Mouse (Mus musculus) stomach, embryonic 16.5 days (tissue): Measurements from ENCODE around the gene Trex1. TPM values are rescaled to one million over a fixed set of nuclear protein-coding genes. Genes with fewer than 3 reads are reported as not detected.

ENCODE experiments used
- ATAC-seq: fragments of 200-750 bp; cut with Nextera tagmentation; 2 replicates; pipeline ENCODE4 v1.8.0; 2017; ENCODE audit warnings: moderate number of reproducible peaks, moderate TSS enrichment; ENCODE audit not compliant: insufficient read depth, low FRiP score
- H3K27ac ChIP-seq: fragments of 300-500 bp; sonication (generic); 2 replicates; pipeline ENCODE4 v1.5.1; 2014; ENCODE audit warnings: low read length
- H3K27me3 ChIP-seq: fragments of 300-500 bp; sonication (generic); 2 replicates; pipeline ENCODE4 v1.6.1; 2014; ENCODE audit warnings: low read length, control low read depth, mixed read lengths; ENCODE audit not compliant: control insufficient read depth, insufficient read depth
- H3K36me3 ChIP-seq: fragments of 300-500 bp; sonication (generic); 2 replicates; pipeline ENCODE4 v1.6.1; 2014; ENCODE audit warnings: low read length; ENCODE audit not compliant: control insufficient read depth, insufficient read depth
- H3K4me1 ChIP-seq: fragments of 300-500 bp; sonication (generic); 2 replicates; pipeline ENCODE4 v1.6.1; 2014; ENCODE audit warnings: low read length, control low read depth, mixed read lengths; ENCODE audit not compliant: control insufficient read depth, insufficient read depth
- H3K4me2 ChIP-seq: fragments of 300-500 bp; sonication (generic); 2 replicates; pipeline ENCODE4 v1.6.1; 2014; ENCODE audit warnings: low read depth, low read length, mixed read lengths
- H3K4me3 ChIP-seq: fragments of 300-500 bp; sonication (generic); replicated peaks from 2 replicates; pipeline ENCODE4 v1.5.1; 2014; ENCODE audit warnings: mild to moderate bottlenecking, low read length
- H3K9ac ChIP-seq: fragments of 300-500 bp; sonication (generic); 2 replicates; pipeline ENCODE4 v1.6.1; 2014; ENCODE audit warnings: low read length
- H3K9me3 ChIP-seq: fragments of 300-500 bp; sonication (generic); replicated peaks from 2 replicates; pipeline ENCODE4 v1.6.1; 2016; ENCODE audit warnings: low read length, control low read depth; ENCODE audit not compliant: control insufficient read depth
- WGBS: fragments of 180-500 bp; shearing (Covaris S2); extraction: QIAGEN DNeasy Blood & Tissue Kit; methylation state at CpG from one replicate; pipeline ENCODE4 v1.1.7; 2014; 5-methylcytosine and 5-hydroxymethylcytosine counted together
- polyA plus RNA-seq: library from polyadenylated mRNA; unstranded; fragments of >200 nt; fragmentation: Nextera tagmentation; extraction: Ambion mirVana; gene quantifications from 2 replicates; pipeline ENCODE4 v1.2.1, GENCODE M21; 2015

Gene Trex1
- 13.7 and 15.7 TPM in 2 replicates for polyA plus RNA-seq

DNA sequence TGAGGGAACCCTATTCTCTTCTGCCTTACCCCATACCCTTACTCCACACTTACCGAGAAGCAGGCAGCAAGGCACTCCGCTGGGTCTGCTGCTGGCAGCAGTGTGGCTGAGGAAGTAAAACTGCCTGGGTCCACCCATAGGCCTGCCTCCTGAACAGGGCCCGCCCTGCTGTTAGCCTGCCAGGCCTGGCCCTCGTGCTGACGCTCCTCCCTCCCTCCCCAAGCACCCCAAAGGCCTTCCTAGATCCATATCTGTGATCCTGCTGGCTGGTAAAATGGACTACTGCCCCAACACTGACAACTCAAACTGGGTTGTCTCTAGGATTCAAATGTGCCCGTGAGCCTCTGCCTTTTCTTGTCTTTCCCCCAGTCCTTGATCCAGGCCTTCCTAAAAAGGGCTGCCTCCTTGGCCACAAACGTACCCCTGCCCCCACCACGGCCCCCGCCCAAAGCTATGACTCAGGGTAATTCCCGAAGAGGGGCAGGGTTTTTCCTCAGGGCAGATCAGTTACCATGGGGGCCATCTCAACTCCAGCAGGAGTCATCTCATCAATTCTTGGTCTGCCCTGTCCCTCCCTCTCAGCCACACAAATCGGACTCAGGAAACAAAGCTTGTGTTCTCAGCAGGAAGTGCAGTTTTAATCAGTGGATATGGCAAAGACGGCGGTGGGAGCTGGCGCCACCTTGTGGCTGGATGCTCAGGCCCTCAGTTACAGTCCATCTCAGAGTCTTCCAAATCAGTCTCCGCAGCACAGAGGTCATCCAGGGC is at the start of gene Trex1:
Gene Trex1 (minus strand): TSS at position 599 of the 768 bp plus-strand sequence.
- WGBS, result 8% methylated on average over 15 of the region's 15 CpGs
- Histone ChIP-seq H3K4me3 (peak within 1 kb of the TSS; percentile 43), H3K9ac (peak within 1 kb of the TSS; percentile 67), H3K27ac (peak within 1 kb of the TSS; percentile 95), H3K4me1 (peaks cover 18% of the 10 kb centered on the region), H3K36me3 (no peaks in the 10 kb centered on the region; the same call in 1 of the 2 replicates), H3K27me3 (no peaks in the 10 kb centered on the region), H3K4me2 (peak within 1 kb of the TSS; percentile 71), H3K9me3 (no peaks in the 10 kb centered on the region)
- ATAC-seq, result peak; percentile 92

DNA sequence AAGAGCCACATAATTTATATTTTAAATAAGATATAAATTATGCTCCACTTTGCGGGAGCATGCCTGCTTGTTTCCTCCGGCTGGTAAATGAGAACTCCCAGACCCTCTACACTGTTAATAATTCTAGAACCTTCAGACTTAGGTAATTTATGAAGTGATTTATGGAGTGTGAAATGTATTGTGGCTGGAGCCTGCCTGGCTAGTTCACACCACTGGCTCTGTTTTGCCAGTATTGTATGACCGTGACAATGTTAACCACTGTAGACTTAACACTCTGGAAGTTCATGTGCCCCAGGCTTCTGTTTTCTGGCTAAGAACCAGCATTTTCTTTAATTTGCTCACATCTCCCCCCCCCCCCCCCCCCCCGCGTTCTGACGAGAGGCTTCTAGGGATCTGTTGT is 47.8 kb upstream of the Trex1 start:
- Histone ChIP-seq H3K27me3 (no peaks in the 10 kb centered on the region), H3K4me1 (no peaks in the 10 kb centered on the region), H3K36me3 (0 out of 2 replicates have a peak, but pooled peaks cover 9% of the 10 kb centered on the region), H3K9ac (no peak overlapping the region), H3K4me2 (no peak overlapping the region), H3K27ac (no peak overlapping the region), H3K4me3 (no peak overlapping the region), H3K9me3 (no peaks in the 10 kb centered on the region)
- WGBS, result 65% methylated on average over 5 of the region's 6 CpGs
- no peak for ATAC-seq

DNA sequence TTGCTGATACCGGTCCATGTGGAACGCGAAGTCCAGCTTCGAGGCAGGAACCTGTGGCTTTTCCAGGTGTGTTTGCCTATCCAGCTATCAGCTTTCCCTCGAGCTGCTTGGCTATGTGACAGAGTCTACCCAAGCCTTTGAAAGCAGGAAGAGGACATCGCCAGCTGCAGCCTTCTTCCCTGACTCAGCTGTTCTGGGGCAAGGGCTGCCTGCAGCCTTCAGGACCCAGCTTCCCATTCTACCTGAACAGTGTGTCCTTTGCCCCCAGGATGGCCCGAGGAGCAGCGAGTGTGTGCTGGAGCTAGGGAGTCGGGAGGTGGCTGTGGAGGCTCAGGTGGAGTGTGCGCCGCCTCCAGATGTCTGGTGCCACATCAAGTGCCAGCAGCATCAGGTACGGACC is 46.1 kb upstream of the Trex1 start:
- H3K27me3 ChIP-seq, result no peaks in the 10 kb centered on the region
- H3K4me1 ChIP-seq, result no peaks in the 10 kb centered on the region
- 86% methylated on average over 12 of the region's 12 CpGs for WGBS
- H3K4me3 ChIP-seq, result no peak overlapping the region
- H3K36me3 ChIP-seq, result 0 out of 2 replicates have a peak, but pooled peaks cover 6% of the 10 kb centered on the region
- H3K9me3 ChIP-seq, result no peaks in the 10 kb centered on the region
- no peak overlapping the region for H3K9ac ChIP-seq
- no peak overlapping the region for H3K27ac ChIP-seq
- H3K4me2 ChIP-seq, result no peak overlapping the region
- ATAC-seq, result no peak

DNA sequence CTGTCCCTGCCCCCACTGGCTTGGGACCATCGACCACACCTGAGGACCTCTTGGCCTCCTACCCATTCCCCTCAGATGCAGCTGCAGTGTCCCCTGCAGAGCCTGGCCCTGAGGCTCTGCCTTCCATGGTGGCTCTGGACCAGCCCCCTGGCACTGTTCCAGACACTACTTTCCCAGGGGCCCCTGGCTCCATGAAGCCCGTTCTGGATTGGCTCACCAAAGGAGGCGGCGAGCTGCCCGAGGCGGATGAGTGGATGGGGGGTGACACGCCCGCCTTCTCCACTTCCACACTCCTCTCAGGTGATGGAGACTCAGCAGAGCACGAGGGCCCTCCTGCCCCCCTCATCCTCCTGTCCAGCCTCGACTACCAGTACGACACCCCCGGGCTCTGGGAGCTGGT is 45.5 kb upstream of the Trex1 start:
- Histone ChIP-seq H3K27me3 (no peaks in the 10 kb centered on the region), H3K9ac (no peak overlapping the region), H3K4me2 (no peak overlapping the region), H3K27ac (no peak overlapping the region), H3K4me1 (no peaks in the 10 kb centered on the region), H3K36me3 (0 out of 2 replicates have a peak, but pooled peaks cover 6% of the 10 kb centered on the region), H3K4me3 (no peak overlapping the region), H3K9me3 (no peaks in the 10 kb centered on the region)
- no peak for ATAC-seq
- WGBS, result 73% methylated on average over 12 of the region's 12 CpGs

DNA sequence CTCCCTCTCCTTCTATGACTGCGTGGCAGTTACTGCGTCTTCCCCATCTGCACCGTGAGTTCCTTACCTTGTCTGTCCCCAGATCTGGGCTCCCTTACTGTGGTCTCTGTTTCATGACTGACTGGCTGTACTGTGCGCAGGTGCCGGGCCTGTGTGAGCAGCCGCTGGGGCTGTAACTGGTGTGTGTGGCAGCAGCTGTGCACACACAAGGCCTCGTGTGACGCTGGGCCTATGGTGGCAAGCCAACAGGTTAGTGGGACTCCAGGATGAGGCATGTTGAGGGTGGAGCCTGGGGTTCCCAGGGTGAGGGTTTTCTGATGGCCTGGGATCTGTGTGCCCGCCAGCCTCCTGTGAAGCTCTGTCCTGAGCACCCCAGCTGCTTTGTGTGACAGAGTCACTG is 44.5 kb upstream of the Trex1 start:
- Histone ChIP-seq H3K27me3 (no peaks in the 10 kb centered on the region), H3K4me3 (no peak overlapping the region), H3K4me1 (peaks cover 6% of the 10 kb centered on the region), H3K4me2 (no peak overlapping the region), H3K9me3 (no peaks in the 10 kb centered on the region), H3K9ac (no peak overlapping the region), H3K36me3 (0 out of 2 replicates have a peak, but pooled peaks cover 6% of the 10 kb centered on the region), H3K27ac (no peak overlapping the region)
- no peak for ATAC-seq
- WGBS, result 90% methylated on average over 9 of the region's 9 CpGs

DNA sequence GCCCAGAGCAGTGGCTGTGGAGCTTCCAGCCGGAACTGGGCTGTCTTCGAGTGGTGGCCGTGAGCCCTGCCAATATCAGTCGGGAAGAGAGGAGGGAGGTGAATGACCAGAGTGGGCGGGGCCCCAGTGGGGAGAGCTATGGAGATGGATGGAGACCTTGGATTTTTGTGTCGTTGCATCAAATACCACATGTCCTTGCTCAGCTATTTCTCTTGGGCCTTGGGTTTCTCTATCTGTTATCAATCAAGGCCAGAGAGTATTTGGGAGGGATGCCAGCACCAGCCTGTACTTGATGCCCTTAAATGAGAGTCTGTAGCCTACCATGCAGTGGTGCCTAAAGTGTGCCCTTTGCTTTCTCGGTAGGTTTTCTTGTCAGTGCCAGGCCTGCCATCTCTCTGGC is 43.7 kb upstream of the Trex1 start:
- Histone ChIP-seq H3K9ac (no peak overlapping the region), H3K4me2 (no peak overlapping the region), H3K9me3 (no peaks in the 10 kb centered on the region), H3K4me1 (peaks cover 15% of the 10 kb centered on the region), H3K4me3 (no peak overlapping the region), H3K36me3 (0 out of 2 replicates have a peak, but pooled peaks cover 3% of the 10 kb centered on the region), H3K27ac (no peak overlapping the region), H3K27me3 (no peaks in the 10 kb centered on the region)
- WGBS, result 65% methylated on average over 7 of the region's 7 CpGs
- no peak for ATAC-seq

DNA sequence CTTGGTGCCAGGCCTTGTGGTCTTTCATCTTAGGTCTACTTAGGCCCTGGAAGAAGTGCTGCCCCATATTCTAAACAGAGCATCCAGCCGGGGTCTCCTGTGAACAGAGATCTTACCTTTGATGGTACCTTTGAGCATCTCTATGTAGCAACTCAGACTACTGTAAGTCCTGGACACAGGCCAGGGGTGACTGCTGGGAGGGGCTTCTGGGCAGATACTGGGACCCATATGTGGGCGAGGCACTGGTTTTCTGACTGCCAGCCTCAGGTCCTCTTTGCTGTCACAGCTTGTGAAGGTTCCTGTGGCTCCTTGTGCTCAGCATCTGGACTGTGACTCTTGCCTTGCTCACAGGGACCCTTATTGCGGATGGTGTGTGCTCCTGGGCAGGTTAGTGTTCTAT is 43.0 kb upstream of the Trex1 start:
- 89% methylated on average over 3 of the region's 3 CpGs for WGBS

DNA sequence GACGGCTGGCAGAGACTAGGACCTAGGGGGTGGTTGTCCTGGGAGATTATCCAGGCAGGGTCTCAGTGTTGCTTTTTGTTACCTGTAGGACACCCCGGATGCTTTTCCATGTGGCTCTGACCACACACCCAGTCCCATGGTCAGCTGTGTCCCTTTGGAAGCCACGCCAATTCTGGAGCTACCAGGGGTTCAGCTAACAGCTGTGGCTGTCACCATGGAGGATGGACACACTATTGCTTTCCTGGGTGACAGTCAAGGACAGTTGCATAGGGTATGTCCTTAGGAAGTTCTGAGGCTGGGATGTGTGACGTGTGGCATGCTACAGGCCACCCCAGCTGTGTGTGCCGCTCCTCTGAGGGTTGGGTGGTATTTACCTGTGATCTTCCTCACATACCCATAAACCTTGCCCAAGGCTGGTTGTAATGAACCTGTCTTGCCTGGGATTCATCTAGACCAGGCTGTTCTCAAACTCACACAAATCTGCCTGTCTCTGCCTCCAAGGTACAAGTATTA is 42.5 kb upstream of the Trex1 start:
- H3K9ac ChIP-seq, result no peak overlapping the region
- ATAC-seq, result no peak

More for the DNA sequence above, 43.0 kb upstream of the Trex1 start:
- no peak for ATAC-seq
- no peak overlapping the region for H3K4me2 ChIP-seq
- H3K27me3 ChIP-seq, result no peaks in the 10 kb centered on the region
- H3K4me3 ChIP-seq, result no peak overlapping the region
- H3K9me3 ChIP-seq, result no peaks in the 10 kb centered on the region
- H3K36me3 ChIP-seq, result 0 out of 2 replicates have a peak, but pooled peaks cover 3% of the 10 kb centered on the region
- no peak overlapping the region for H3K9ac ChIP-seq
- peaks cover 22% of the 10 kb centered on the region for H3K4me1 ChIP-seq
- no peak overlapping the region for H3K27ac ChIP-seq

DNA sequence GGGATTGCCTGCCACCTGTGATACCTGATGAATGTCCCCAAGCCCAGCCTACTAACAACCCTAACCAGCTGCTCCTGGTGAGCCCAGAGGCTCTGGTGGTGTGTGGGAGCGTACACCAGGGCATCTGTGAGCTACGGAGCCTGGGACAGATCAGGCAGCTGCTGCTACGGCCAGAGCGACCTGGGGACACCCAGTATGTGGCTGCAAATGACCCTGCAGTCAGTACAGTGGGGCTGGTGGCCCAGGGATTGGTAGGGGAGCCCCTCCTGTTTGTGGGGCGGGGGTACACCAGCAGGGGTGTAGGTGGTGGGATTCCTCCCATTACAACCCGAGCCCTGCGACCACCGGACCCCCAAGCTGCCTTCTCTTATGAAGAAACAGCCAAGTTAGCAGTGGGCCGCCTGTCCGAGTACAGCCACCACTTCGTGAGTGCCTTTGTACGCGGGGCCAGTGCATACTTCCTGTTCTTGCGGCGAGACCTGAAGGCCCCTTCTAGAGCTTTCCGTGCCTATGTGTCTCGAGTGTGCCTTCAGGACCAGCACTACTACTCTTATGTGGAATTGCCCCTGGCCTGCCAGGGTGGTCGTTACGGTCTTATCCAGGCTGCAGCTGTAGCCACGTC is 40.9 kb upstream of the Trex1 start:
- Histone ChIP-seq H3K9ac (0 out of 2 replicates have a peak overlapping the region, but pooled peaks have one; percentile 2), H3K36me3 (0 out of 2 replicates have a peak, but pooled peaks cover 3% of the 10 kb centered on the region), H3K27me3 (no peaks in the 10 kb centered on the region), H3K9me3 (no peaks in the 10 kb centered on the region), H3K4me3 (no peak overlapping the region), H3K4me2 (no peak overlapping the region), H3K27ac (no peak overlapping the region), H3K4me1 (peaks cover 35% of the 10 kb centered on the region)
- no peak for ATAC-seq
- WGBS, result 83% methylated on average over 20 of the region's 20 CpGs

More for the DNA sequence above, 42.5 kb upstream of the Trex1 start:
- no peaks in the 10 kb centered on the region for H3K27me3 ChIP-seq
- 82% methylated on average over 5 of the region's 5 CpGs for WGBS
- H3K4me3 ChIP-seq, result no peak overlapping the region
- no peak overlapping the region for H3K27ac ChIP-seq
- peaks cover 27% of the 10 kb centered on the region for H3K4me1 ChIP-seq
- H3K36me3 ChIP-seq, result 0 out of 2 replicates have a peak, but pooled peaks cover 3% of the 10 kb centered on the region
- no peak overlapping the region for H3K4me2 ChIP-seq
- H3K9me3 ChIP-seq, result no peaks in the 10 kb centered on the region
